20 mouse cellular contexts compared by ENCODE assay signal in genomic region chr9:116184903-116185302, GRCm38 (mm10). TPM values are rescaled to one million over a fixed set of nuclear protein-coding genes. Genes with fewer than 3 reads are reported as not detected.
DNase-seq lines count a peak whose midpoint lies in the region; ATAC-seq and TF ChIP-seq lines count a peak whose summit lies in the region.
"Had no signal": no experiment of that assay in that cellular context is flagged by ENCODE, and none has a peak within 500 bp of the region (broad histone marks: within the 10 kb centered on the region; RNA-seq: fewer than 3 reads in every experiment).

No protein-coding gene starts in this region.

- DNase-seq in thymus, postnatal 0 days (ENCODE audit: low spot score): peak; percentile 26
- DNase-seq in thymus, postnatal 10 days (ENCODE audit: low spot score in 2 of 2): no peak
- DNase-seq in CH12.LX (ENCODE audit: extremely low read depth): peak; percentile 38
- no peak for DNase-seq in left cerebral cortex, adult 8-10 months (ENCODE audit: low spot score in 2 of 2)
- no peak for DNase-seq in lung, postnatal 4 days
- no peak for DNase-seq in forebrain, postnatal 0 days
- DNase-seq: adrenal gland, adult 8-10 months; adrenal gland, postnatal 36 days; cerebellum, adult 11 months; cerebellum, adult 9-10 months; cerebellum, postnatal 25 days; gastrocnemius, postnatal 36 days; heart, postnatal 36 days had no signal

- no peak for TF ChIP-seq POLR2A in CH12.LX (IDR thresholded peaks at IDR 0.05; ENCODE audit: low read depth, low read length)

- H3K4me1 ChIP-seq in CH12.LX (ENCODE audit: control insufficient read depth in 1 of 2, insufficient read depth in 2 of 2): peaks cover 5 to 36% of the 10 kb centered on the region in 2 experiments
- H3K4me1 ChIP-seq in forebrain, postnatal 0 days (ENCODE audit: insufficient read depth): no peaks in the 10 kb centered on the region
- H3K4me1 ChIP-seq: forebrain, embryonic 12.5 days; heart, embryonic 13.5 days had no signal

- H3K9me3 ChIP-seq in CH12.LX (replicated peaks; ENCODE audit: low read length): no peaks in the 10 kb centered on the region
- no peaks in the 10 kb centered on the region for H3K9me3 ChIP-seq in forebrain, postnatal 0 days (ENCODE audit: low read length)
- H3K9me3 ChIP-seq: embryonic facial prominence, embryonic 13.5 days; forebrain, embryonic 12.5 days; heart, embryonic 13.5 days had no signal

- dilution Hi-C loops in CH12.LX (cut with MboI; ENCODE audit: extremely low pct_ligation_motif_present, extremely low pct_unique_long_range_greater_than_20kb, low sequenced_read_pairs): no loop called here

- no peaks in the 10 kb centered on the region for H3K79me2 ChIP-seq in CH12.LX (replicated peaks; ENCODE audit: control insufficient read depth, extremely low read depth, insufficient read depth, poor library complexity, severe bottlenecking)

- H3K4me2 ChIP-seq in CH12.LX (ENCODE audit: insufficient read depth, low read depth, poor library complexity, severe bottlenecking): no peak overlapping the region
- no peak overlapping the region for H3K4me2 ChIP-seq in forebrain, postnatal 0 days (ENCODE audit: low read depth)
- H3K4me2 ChIP-seq: embryonic facial prominence, embryonic 13.5 days; forebrain, embryonic 12.5 days; heart, embryonic 13.5 days had no signal

- no peaks in the 10 kb centered on the region for H3K27me3 ChIP-seq in CH12.LX (replicated peaks)
- H3K27me3 ChIP-seq in forebrain, postnatal 0 days (ENCODE audit: insufficient read depth, low read length): no peaks in the 10 kb centered on the region
- H3K27me3 ChIP-seq: embryonic facial prominence, embryonic 13.5 days; forebrain, embryonic 12.5 days; heart, embryonic 13.5 days had no signal

- H3K9ac ChIP-seq in CH12.LX (ENCODE audit: insufficient read depth, low read depth): no peak overlapping the region
- H3K9ac ChIP-seq in forebrain, postnatal 0 days: no peak overlapping the region
- H3K9ac ChIP-seq: embryonic facial prominence, embryonic 13.5 days; forebrain, embryonic 12.5 days; heart, embryonic 13.5 days had no signal

- peak; percentile 33; the same call in 1 of the 2 replicates for ATAC-seq in neutrophil, adult 5-6 weeks (ENCODE audit: extremely low read depth, insufficient number of reproducible peaks, low FRiP score, poor library complexity, severe bottlenecking)
- ATAC-seq in forebrain, postnatal 0 days: no peak
- ATAC-seq: forebrain, embryonic 16.5 days; hindbrain, embryonic 16.5 days; inflammation-experienced regulatory T-cells, adult 6 months had no signal

- H3K36me3 ChIP-seq in CH12.LX (replicated peaks in 1 of 2; ENCODE audit: control insufficient read depth in 1 of 2, insufficient read depth in 1 of 2, low read length in 1 of 2): no peaks in the 10 kb centered on the region
- H3K36me3 ChIP-seq in forebrain, postnatal 0 days (ENCODE audit: insufficient read depth): no peaks in the 10 kb centered on the region
- H3K36me3 ChIP-seq: embryonic facial prominence, embryonic 13.5 days; forebrain, embryonic 12.5 days; heart, embryonic 13.5 days had no signal

- 93% methylated on average over 5 of the region's 5 CpGs for WGBS in forebrain, postnatal 0 days

- TF ChIP-seq CTCF in CH12.LX (conservative IDR thresholded peaks at IDR 0.05 in 1 of 2, IDR thresholded peaks at IDR 0.05 in 1 of 2; ENCODE audit: low read depth in 2 of 2, low read length in 2 of 2): no peak
- no peak for TF ChIP-seq CTCF in forebrain, postnatal 0 days (IDR thresholded peaks at IDR 0.05; ENCODE audit: low read depth)

- no peak for TF ChIP-seq RAD21 in CH12.LX (IDR thresholded peaks at IDR 0.05; ENCODE audit: low read depth, low read length)

- in situ Hi-C loops in CH12.LX (cut with MboI; ENCODE audit: low pct_ligation_motif_present, low pct_unique_long_range_greater_than_20kb, low sequenced_read_pairs): no loop called here

- no peak overlapping the region for H3K4me3 ChIP-seq in CH12.LX (replicated peaks in 1 of 3; ENCODE audit: low read depth in 2 of 3, low read length in 2 of 3, poor library complexity in 1 of 3)
- H3K4me3 ChIP-seq in forebrain, postnatal 0 days (ENCODE audit: low read depth, low read length): no peak overlapping the region
- H3K4me3 ChIP-seq: embryonic facial prominence, embryonic 13.5 days; forebrain, embryonic 12.5 days; heart, embryonic 13.5 days had no signal

- no peak overlapping the region for H3K27ac ChIP-seq in CH12.LX (ENCODE audit: insufficient read depth, low read depth)
- no peak overlapping the region for H3K27ac ChIP-seq in forebrain, postnatal 0 days (ENCODE audit: low read depth, low read length)
- H3K27ac ChIP-seq: embryonic facial prominence, embryonic 13.5 days; forebrain, embryonic 12.5 days; heart, embryonic 13.5 days had no signal

- TF ChIP-seq EP300 in CH12.LX (IDR thresholded peaks at IDR 0.05; ENCODE audit: low read length): no peak

TF ChIP-seq in CH12.LX, 34 proteins besides CTCF, POLR2A, EP300 and RAD21:
- TF ChIP-seq POLR2AphosphoS2 (IDR thresholded peaks at IDR 0.05; ENCODE audit: low read depth, low read length) (no peak), MYC (IDR thresholded peaks at IDR 0.05; ENCODE audit: low read depth, low read length) (0 out of 2 replicates have a peak, but pooled peaks have one; percentile 17), E2F4 (IDR thresholded peaks at IDR 0.05; ENCODE audit: insufficient replicate concordance, low read depth, low read length) (no peak), ZMIZ1 (IDR thresholded peaks at IDR 0.05; ENCODE audit: low read depth, low read length) (no peak), ZNF384 (IDR thresholded peaks at IDR 0.05; ENCODE audit: low read depth, low read length) (no peak), SIN3A (IDR thresholded peaks at IDR 0.05; ENCODE audit: low read length) (no peak), MEF2A (IDR thresholded peaks at IDR 0.05; ENCODE audit: borderline replicate concordance, low read depth, low read length) (no peak), IRF4 (IDR thresholded peaks at IDR 0.05; ENCODE audit: low read depth, low read length) (no peak), SMC3 (IDR thresholded peaks at IDR 0.05; ENCODE audit: low read depth, low read length) (no peak), ZC3H11A (IDR thresholded peaks at IDR 0.05; ENCODE audit: low read depth, low read length) (no peak), BHLHE40 (IDR thresholded peaks at IDR 0.05; ENCODE audit: low read depth, low read length) (peak; percentile 48; the same call in 1 of the 2 replicates), TCF12 (IDR thresholded peaks at IDR 0.05; ENCODE audit: low read depth, low read length) (no peak), KAT2A (IDR thresholded peaks at IDR 0.05; ENCODE audit: insufficient replicate concordance, low read length) (no peak)

RNA-seq across cellular contexts. Expression of gene Tgfbr2, which starts 9.7 kb away (rescaled TPM):
- polyA plus RNA-seq in thymus, postnatal 0 days (2015; fragmentation: Nextera tagmentation; extraction: Ambion mirVana): 21.0 and 22.0 TPM in 2 replicates
- total RNA-seq in CH12.LX (2012; rRNA removed) (43.0 and 46.3 TPM in 2 replicates), CH12.LX (2014; rRNA removed) (19.6 and 21.2 TPM in 2 replicates)
- polyA plus RNA-seq in CH12.LX (2012; ENCODE audit: insufficient read length, low read depth): 37.4 and 42.8 TPM in 2 replicates
- total RNA-seq in neutrophil, adult 5-6 weeks (2017): 131 and 138 TPM in 2 replicates
- 10 to 100 TPM; 13.8 to 28.6 (median 20.0) TPM for total RNA-seq in left cerebral cortex, adult 8-10 months (2022)
- 13.9 and 20.8 TPM in 2 replicates for total RNA-seq in forebrain, postnatal 0 days (2014; rRNA removed)
- 6.3 and 6.5 TPM in 2 replicates for polyA plus RNA-seq in forebrain, postnatal 0 days (2015; fragmentation: Nextera tagmentation; extraction: Ambion mirVana)

Comparison
In these comparisons a context has a peak if more than half of its experiments do, and no peak if none do; other contexts are left out.
1. DNase-seq: peak in thymus, postnatal 0 days (single experiment) and CH12.LX (single experiment); none in thymus, postnatal 10 days (0 of 2), left cerebral cortex, adult 8-10 months (0 of 2), lung, postnatal 4 days (0 of 2) and forebrain, postnatal 0 days (single experiment).